Mouse (Mus musculus) adrenal gland (tissue): ENCODE measurements around the gene 2410131K14Rik.

ENCODE experiments used
- intact Hi-C: fragments of 180-260 bp; cut with DNase I; formaldehyde crosslinking; loops from one replicate; pipeline ENCODE4 v1.15.1; 2025
- long read RNA-seq, 2 experiments: library from polyadenylated mRNA; unstranded; transcript quantifications; one replicate each; pipeline ENCODE4 v2.0.0; 2020; ENCODE audit warnings: borderline replicate concordance in 1 of 2; ENCODE audit not compliant: insufficient replicate concordance in 1 of 2

2410131K14Rik gene
- long read RNA-seq, experiment 1, full-length matches to known transcripts = 10 of 12 reads
- long read RNA-seq, experiment 1, partial matches to known transcripts = 0 of 12 reads
- long read RNA-seq, experiment 1, other reads (novel, unspliced or antisense) = 2 of 12 reads
- long read RNA-seq, experiment 2, full-length matches to known transcripts = 9 of 10 reads
- long read RNA-seq, experiment 2, partial matches to known transcripts = 0 of 10 reads
- long read RNA-seq, experiment 2, other reads (novel, unspliced or antisense) = 1 of 10 reads

- intact Hi-C loops = loop anchor here (5.0 kb wide), 1 partner anchor 88 kb away; the partner anchor contains the start of gene Fbxw8
Observed at GRCm38 (mm10) chr5:118244606-118245443, at the start of gene 2410131K14Rik, which contains the start of gene Rnft2. Gene 2410131K14Rik, plus strand, starts transcription at chr5:118245227. Gene Rnft2, minus strand, starts transcription at chr5:118245116.

GRCm38 (mm10) chr5:118197421-118197820 lies 47.6 kb upstream of the 2410131K14Rik start:
- intact Hi-C loops = no loop called here

- intact Hi-C loops = no loop called here
Observed at GRCm38 (mm10) chr5:118199670-118200069, 45.4 kb upstream of the 2410131K14Rik start.

- intact Hi-C loops = no loop called here
Observed at GRCm38 (mm10) chr5:118204675-118205440, 40.2 kb upstream of the 2410131K14Rik start.

- intact Hi-C loops = no loop called here
Observed at GRCm38 (mm10) chr5:118205852-118206251, 39.2 kb upstream of the 2410131K14Rik start.

- intact Hi-C loops = no loop called here
Observed at GRCm38 (mm10) chr5:118214012-118214411, 31.0 kb upstream of the 2410131K14Rik start.

GRCm38 (mm10) chr5:118214418-118215154 lies 30.4 kb upstream of the 2410131K14Rik start:
- intact Hi-C loops = no loop called here

GRCm38 (mm10) chr5:118217410-118217809 lies 27.6 kb upstream of the 2410131K14Rik start:
- intact Hi-C loops = no loop called here

GRCm38 (mm10) chr5:118223142-118223757 lies 21.8 kb upstream of the 2410131K14Rik start:
- intact Hi-C loops = no loop called here

GRCm38 (mm10) chr5:118230071-118230611 lies 14.9 kb upstream of the 2410131K14Rik start:
- intact Hi-C loops = no loop called here

GRCm38 (mm10) chr5:118236891-118237290 lies 8.1 kb upstream of the 2410131K14Rik start:
- intact Hi-C loops = no loop called here

GRCm38 (mm10) chr5:118239671-118240070 lies 5.4 kb upstream of the 2410131K14Rik start:
- intact Hi-C loops = no loop called here

GRCm38 (mm10) chr5:118245606-118246308 lies 730 bp downstream of the 2410131K14Rik start:
- intact Hi-C loops = loop anchor here (5.0 kb wide), 1 partner anchor 88 kb away; the partner anchor contains the start of gene Fbxw8

- intact Hi-C loops = loop anchor here (5.0 kb wide), 1 partner anchor 90 kb away; the partner anchor contains the start of gene Fbxw8
Observed at GRCm38 (mm10) chr5:118247378-118247777, 2.4 kb downstream of the 2410131K14Rik start.

- intact Hi-C loops = no loop called here
Observed at GRCm38 (mm10) chr5:118250987-118251386, 6.0 kb downstream of the 2410131K14Rik start.

- intact Hi-C loops = no loop called here
Observed at GRCm38 (mm10) chr5:118253551-118253950, 8.5 kb downstream of the 2410131K14Rik start.

GRCm38 (mm10) chr5:118256981-118257380 lies 12.0 kb downstream of the 2410131K14Rik start:
- intact Hi-C loops = no loop called here

- intact Hi-C loops = no loop called here
Observed at GRCm38 (mm10) chr5:118259152-118259551, 14.1 kb downstream of the 2410131K14Rik start.

GRCm38 (mm10) chr5:118259636-118260035 lies 14.6 kb downstream of the 2410131K14Rik start:
- intact Hi-C loops = loop anchor here (10.0 kb wide), 2 partner anchors 295 to 475 kb away; no protein-coding TSS in a partner anchor
